Mouse (Mus musculus): Measurements from ENCODE around the gene Cog7. TPM values are rescaled to one million over a fixed set of nuclear protein-coding genes. Genes with fewer than 3 reads are reported as not detected.

Gene Cog7
- polyA plus RNA-seq, 1 experiment from 2014 or later = 21.1 TPM

GRCm38 (mm10) chr7:121864858-121865585 is 116.5 kb downstream of the Cog7 start, which contains the start of gene Scnn1b:
Gene Scnn1b (plus strand): TSS chr7:121865038.
- H3K4me2 ChIP-seq (replicated peaks) = peak within 1 kb of the TSS; percentile 60
- H3K9ac ChIP-seq = 0 out of 2 replicates have a peak within 1 kb of the TSS, but pooled peaks have one; percentile 24
- peaks cover 37% of the 10 kb centered on the region for H3K27me3 ChIP-seq
- H3K4me1 ChIP-seq = peaks cover 11% of the 10 kb centered on the region; the same call in 1 of the 2 replicates
- no peak for ATAC-seq (ENCODE audit: low FRiP score)
- no peaks in the 10 kb centered on the region for H3K36me3 ChIP-seq
- H3K27ac ChIP-seq = no peak within 1 kb of the TSS
- no peaks in the 10 kb centered on the region for H3K9me3 ChIP-seq (replicated peaks)
- 2% methylated on average over 36 of the region's 42 CpGs for WGBS
- peak within 1 kb of the TSS; percentile 25 for H3K4me3 ChIP-seq

- H3K9ac ChIP-seq = no peak overlapping the region
- H3K27ac ChIP-seq = no peak overlapping the region
- no peaks in the 10 kb centered on the region for H3K9me3 ChIP-seq (replicated peaks)
- H3K4me1 ChIP-seq = no peaks in the 10 kb centered on the region
- 84% methylated on average over 8 of the region's 8 CpGs for WGBS
- no peak for ATAC-seq (ENCODE audit: low FRiP score)
- H3K4me3 ChIP-seq = no peak overlapping the region
- H3K27me3 ChIP-seq = peaks cover 9% of the 10 kb centered on the region
- H3K4me2 ChIP-seq (replicated peaks) = no peak overlapping the region
- no peaks in the 10 kb centered on the region for H3K36me3 ChIP-seq
Measured at GRCm38 (mm10) chr7:121858939-121859338, 122.6 kb downstream of the Cog7 start.

- Histone ChIP-seq H3K4me3 (no peak overlapping the region), H3K27me3 (0 out of 2 replicates have a peak, but pooled peaks cover 2% of the 10 kb centered on the region), H3K27ac (no peak overlapping the region), H3K4me1 (no peaks in the 10 kb centered on the region), H3K9ac (no peak overlapping the region), H3K9me3 (replicated peaks) (no peaks in the 10 kb centered on the region), H3K36me3 (no peaks in the 10 kb centered on the region), H3K4me2 (replicated peaks) (no peak overlapping the region)
- WGBS = 91% methylated on average over 11 of the region's 11 CpGs
- no peak for ATAC-seq (ENCODE audit: low FRiP score)
Measured at GRCm38 (mm10) chr7:121857177-121857884, 124.2 kb downstream of the Cog7 start.

GRCm38 (mm10) chr7:121848537-121849168 is 132.9 kb downstream of the Cog7 start:
- ATAC-seq (ENCODE audit: low FRiP score) = no peak
- Histone ChIP-seq H3K4me3 (no peak overlapping the region), H3K27me3 (no peaks in the 10 kb centered on the region), H3K4me1 (no peaks in the 10 kb centered on the region), H3K9ac (no peak overlapping the region), H3K4me2 (replicated peaks) (no peak overlapping the region), H3K9me3 (replicated peaks) (no peaks in the 10 kb centered on the region), H3K27ac (no peak overlapping the region), H3K36me3 (no peaks in the 10 kb centered on the region)
- WGBS = 71% methylated on average over 9 of the region's 9 CpGs

GRCm38 (mm10) chr7:121845964-121846363 is 135.5 kb downstream of the Cog7 start:
- Histone ChIP-seq H3K4me3 (no peak overlapping the region), H3K27ac (no peak overlapping the region), H3K4me1 (no peaks in the 10 kb centered on the region), H3K4me2 (replicated peaks) (no peak overlapping the region), H3K27me3 (no peaks in the 10 kb centered on the region), H3K9ac (no peak overlapping the region), H3K9me3 (replicated peaks) (no peaks in the 10 kb centered on the region), H3K36me3 (no peaks in the 10 kb centered on the region)
- ATAC-seq (ENCODE audit: low FRiP score) = no peak
- 70% methylated on average over 6 of the region's 6 CpGs for WGBS

- no peaks in the 10 kb centered on the region for H3K4me1 ChIP-seq
- H3K27ac ChIP-seq = no peak overlapping the region
- no peaks in the 10 kb centered on the region for H3K36me3 ChIP-seq
- 72% methylated on average over 6 of the region's 6 CpGs for WGBS
- H3K9ac ChIP-seq = no peak overlapping the region
- H3K9me3 ChIP-seq (replicated peaks) = no peaks in the 10 kb centered on the region
- no peak overlapping the region for H3K4me3 ChIP-seq
- no peak for ATAC-seq (ENCODE audit: low FRiP score)
- H3K27me3 ChIP-seq = no peaks in the 10 kb centered on the region
- H3K4me2 ChIP-seq (replicated peaks) = no peak overlapping the region
Measured at GRCm38 (mm10) chr7:121842234-121842633, 139.3 kb downstream of the Cog7 start.

GRCm38 (mm10) chr7:121840810-121841209 is 140.7 kb downstream of the Cog7 start:
- H3K27me3 ChIP-seq = no peaks in the 10 kb centered on the region
- no peak overlapping the region for H3K27ac ChIP-seq
- no peak overlapping the region for H3K4me2 ChIP-seq (replicated peaks)
- H3K9me3 ChIP-seq (replicated peaks) = no peaks in the 10 kb centered on the region
- ATAC-seq (ENCODE audit: low FRiP score) = no peak
- WGBS = 75% methylated on average over 7 of the region's 7 CpGs
- H3K4me3 ChIP-seq = no peak overlapping the region
- H3K4me1 ChIP-seq = no peaks in the 10 kb centered on the region
- H3K9ac ChIP-seq = no peak overlapping the region
- H3K36me3 ChIP-seq = no peaks in the 10 kb centered on the region

GRCm38 (mm10) chr7:121836827-121837226 is 144.7 kb downstream of the Cog7 start:
- WGBS = 91% methylated on average over 7 of the region's 7 CpGs
- Histone ChIP-seq H3K36me3 (no peaks in the 10 kb centered on the region), H3K4me2 (replicated peaks) (no peak overlapping the region), H3K9ac (no peak overlapping the region), H3K4me3 (no peak overlapping the region), H3K27me3 (no peaks in the 10 kb centered on the region), H3K9me3 (replicated peaks) (no peaks in the 10 kb centered on the region), H3K4me1 (no peaks in the 10 kb centered on the region), H3K27ac (no peak overlapping the region)
- ATAC-seq (ENCODE audit: low FRiP score) = no peak

GRCm38 (mm10) chr7:121835392-121835791 is 146.1 kb downstream of the Cog7 start:
- Histone ChIP-seq H3K4me1 (no peaks in the 10 kb centered on the region), H3K4me3 (no peak overlapping the region), H3K9me3 (replicated peaks) (no peaks in the 10 kb centered on the region), H3K36me3 (no peaks in the 10 kb centered on the region), H3K27me3 (no peaks in the 10 kb centered on the region), H3K9ac (no peak overlapping the region), H3K27ac (no peak overlapping the region), H3K4me2 (replicated peaks) (no peak overlapping the region)
- ATAC-seq (ENCODE audit: low FRiP score) = no peak
- 84% methylated on average over 7 of the region's 7 CpGs for WGBS

Other genes with a start within 250 kb of the Cog7 start
- gene Scnn1g, start 247.2 kb downstream of the Cog7 start, polyA plus RNA-seq (2016; fragmentation: Nextera tagmentation; extraction: Ambion mirVana) = 0.10 and 0.12 TPM in 2 replicates
- 0.14 and 0.21 TPM in 2 replicates for gene Scnn1b, start 116.7 kb downstream of the Cog7 start, polyA plus RNA-seq (2016; fragmentation: Nextera tagmentation; extraction: Ambion mirVana)
- 81.6 and 87.7 TPM in 2 replicates for gene Gga2, start 39.5 kb upstream of the Cog7 start, polyA plus RNA-seq (2016; fragmentation: Nextera tagmentation; extraction: Ambion mirVana)
- 97.3 and 105 TPM in 2 replicates for gene Ubfd1, start 85.5 kb upstream of the Cog7 start, polyA plus RNA-seq (2016; fragmentation: Nextera tagmentation; extraction: Ambion mirVana)
- gene Ears2, start 85.6 kb upstream of the Cog7 start, polyA plus RNA-seq (2016; fragmentation: Nextera tagmentation; extraction: Ambion mirVana) = 12.7 and 13.5 TPM in 2 replicates
- gene Ndufab1, start 120.2 kb upstream of the Cog7 start, polyA plus RNA-seq (2016; fragmentation: Nextera tagmentation; extraction: Ambion mirVana) = 511 and 556 TPM in 2 replicates
- 13.3 and 13.5 TPM in 2 replicates for gene Palb2, start 151.3 kb upstream of the Cog7 start, polyA plus RNA-seq (2016; fragmentation: Nextera tagmentation; extraction: Ambion mirVana)
- 124 and 135 TPM in 2 replicates for gene Dctn5, start 151.3 kb upstream of the Cog7 start, polyA plus RNA-seq (2016; fragmentation: Nextera tagmentation; extraction: Ambion mirVana)
- 89.9 and 95.2 TPM in 2 replicates for gene Plk1, start 177.7 kb upstream of the Cog7 start, polyA plus RNA-seq (2016; fragmentation: Nextera tagmentation; extraction: Ambion mirVana)
- gene Ern2, start 204.5 kb upstream of the Cog7 start, polyA plus RNA-seq (2016; fragmentation: Nextera tagmentation; extraction: Ambion mirVana) = 0.40 and 0.56 TPM in 2 replicates
- 0.28 TPM in 1 of 2 replicates, not detected in the other for gene Chp2, start 237.8 kb upstream of the Cog7 start, polyA plus RNA-seq (2016; fragmentation: Nextera tagmentation; extraction: Ambion mirVana)

All from hindbrain, embryonic 12.5 days (tissue).